Mouse (Mus musculus): ENCODE data around the gene Gm42674. TPM values are rescaled to one million over a fixed set of nuclear protein-coding genes. Genes with fewer than 3 reads are reported as not detected.

Gene Gm42674
- not detected in 2 replicates for polyA plus RNA-seq (2012; ENCODE audit: insufficient read depth, low replicate concordance)

DNA sequence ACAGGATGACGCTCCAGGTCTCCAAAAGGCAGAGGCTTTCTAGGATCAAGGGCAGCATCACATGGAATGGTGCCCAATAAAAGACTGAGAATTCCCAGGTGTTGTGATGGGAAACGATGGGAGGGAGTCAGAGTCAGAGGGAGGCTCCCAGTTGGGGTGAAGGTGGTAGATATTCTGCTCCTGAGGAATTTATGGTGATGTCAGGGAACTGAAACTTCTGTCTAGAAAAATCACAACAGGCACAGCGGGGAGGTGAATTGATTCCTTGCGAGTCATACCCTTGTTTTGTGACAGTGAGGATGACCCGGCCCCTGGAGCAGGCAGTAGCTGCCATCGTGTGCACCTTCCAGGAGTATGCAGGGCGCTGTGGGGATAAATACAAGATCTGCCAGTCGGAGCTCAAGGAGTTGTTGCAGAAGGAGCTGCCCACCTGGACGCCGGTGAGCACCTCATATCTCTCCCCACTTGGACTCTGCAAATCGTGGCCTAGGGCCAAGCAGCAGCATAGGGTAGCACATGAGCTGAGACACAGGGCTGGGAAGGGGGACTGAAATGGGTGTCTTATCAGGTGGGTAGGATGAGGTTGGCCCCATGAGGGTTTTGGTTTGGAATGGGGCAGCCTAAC is at the start of gene Gm42674:
Gm42674 (plus strand) TSS at position 419 of the 625 bp plus-strand sequence.
- Histone ChIP-seq H3K9me3 (no peaks in the 10 kb centered on the region), H3K27me3 (replicated peaks) (peaks cover 86% of the 10 kb centered on the region), H3K4me1 (peaks cover 49% of the 10 kb centered on the region), H3K4me3 (replicated peaks) (no peak within 1 kb of the TSS), H3K36me3 (replicated peaks; ENCODE audit: low read length) (no peaks in the 10 kb centered on the region)
- TF ChIP-seq GATA1 (IDR thresholded peaks at IDR 0.05; ENCODE audit: borderline replicate concordance, low read length): no peak
- no peak for TF ChIP-seq FLI1 (IDR thresholded peaks at IDR 0.05; ENCODE audit: low read length)

DNA sequence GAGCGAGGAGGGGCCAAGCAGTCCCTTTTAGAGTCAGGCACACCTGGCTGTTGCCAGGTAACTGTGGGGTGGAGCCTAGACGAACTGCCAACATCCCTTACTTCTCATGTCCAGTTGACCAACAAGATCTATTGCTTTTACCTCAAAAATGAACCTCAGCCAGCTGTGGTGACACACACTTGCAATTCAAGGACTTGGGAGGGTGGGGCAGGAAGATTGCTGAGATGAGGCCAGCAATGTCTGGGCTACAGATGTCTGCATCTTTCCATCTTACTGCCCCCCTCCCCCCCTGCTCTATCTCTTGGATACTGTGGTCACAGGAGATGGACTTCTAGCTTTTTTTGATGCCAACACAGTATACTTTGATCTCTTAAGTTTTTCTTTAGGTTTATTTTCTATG is 49.5 kb upstream of the Gm42674 start:
- Histone ChIP-seq H3K9me3 (no peaks in the 10 kb centered on the region), H3K4me1 (no peaks in the 10 kb centered on the region), H3K27me3 (replicated peaks) (peaks cover 11% of the 10 kb centered on the region), H3K4me3 (replicated peaks) (no peak overlapping the region), H3K36me3 (replicated peaks; ENCODE audit: low read length) (no peaks in the 10 kb centered on the region)
- TF ChIP-seq GATA1 (IDR thresholded peaks at IDR 0.05; ENCODE audit: borderline replicate concordance, low read length) (no peak), FLI1 (IDR thresholded peaks at IDR 0.05; ENCODE audit: low read length) (no peak)

DNA sequence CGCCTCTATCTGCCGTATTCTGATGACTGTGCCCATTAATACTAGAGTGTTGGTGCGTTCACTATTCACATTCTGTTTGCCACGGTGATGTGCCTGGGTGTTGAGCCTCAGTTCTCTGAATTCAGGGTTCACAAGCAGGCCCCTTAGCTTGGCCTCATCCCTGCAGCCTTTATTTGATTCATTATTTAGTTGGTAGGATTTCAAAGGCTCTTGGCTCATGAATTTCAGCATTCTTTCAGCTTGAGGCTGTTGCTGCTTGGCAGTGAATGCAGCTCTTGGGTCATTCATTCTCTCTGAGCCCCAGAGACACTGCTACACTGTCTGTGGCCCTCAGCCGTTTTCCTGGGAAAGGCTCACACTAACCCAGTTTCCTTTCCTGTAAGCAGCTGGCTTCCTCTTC is 45.8 kb upstream of the Gm42674 start:
- Histone ChIP-seq H3K4me1 (no peaks in the 10 kb centered on the region), H3K27me3 (replicated peaks) (peaks cover 14% of the 10 kb centered on the region)
- no peak for TF ChIP-seq FLI1 (IDR thresholded peaks at IDR 0.05; ENCODE audit: low read length)
- no peak for TF ChIP-seq GATA1 (IDR thresholded peaks at IDR 0.05; ENCODE audit: borderline replicate concordance, low read length)

DNA sequence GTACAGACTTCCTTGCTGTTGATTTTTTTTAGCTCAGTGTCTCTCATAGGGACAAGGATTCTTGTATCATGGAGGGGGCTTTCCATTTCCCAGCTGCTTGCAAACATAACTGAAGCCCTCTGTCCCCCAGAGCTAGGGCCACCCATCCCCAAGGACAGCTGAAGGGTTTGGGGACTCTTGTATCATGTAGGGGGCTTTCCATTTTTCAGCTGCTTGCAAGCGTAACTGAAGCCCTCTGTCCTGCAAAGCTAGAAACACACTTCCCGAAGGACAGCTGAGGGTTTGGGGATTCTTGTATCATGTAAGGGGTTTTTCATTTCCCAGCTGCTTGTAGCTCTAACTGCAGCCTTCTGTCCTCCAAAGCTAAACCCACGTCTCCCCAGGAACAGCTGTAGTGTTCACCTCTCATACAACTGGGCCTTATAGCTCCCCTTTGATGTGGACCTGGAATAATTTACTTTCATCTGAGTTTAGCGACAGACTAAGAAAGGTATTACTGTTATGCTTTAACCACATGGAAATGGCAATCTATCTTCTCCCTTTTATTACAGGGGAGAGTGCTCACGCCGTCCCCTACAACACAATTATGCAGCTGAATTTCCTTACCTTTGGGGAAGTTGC is 41.6 kb upstream of the Gm42674 start, which contains the start of gene S100a3:
S100a3 (plus strand) TSS at position 571 of the 621 bp plus-strand sequence.
- Histone ChIP-seq H3K4me3 (replicated peaks) (no peak within 1 kb of the TSS), H3K36me3 (replicated peaks; ENCODE audit: low read length) (no peaks in the 10 kb centered on the region), H3K9me3 (peaks cover 3% of the 10 kb centered on the region; the same call in 1 of the 2 replicates), H3K27me3 (replicated peaks) (peaks cover 16% of the 10 kb centered on the region), H3K4me1 (no peaks in the 10 kb centered on the region)
- TF ChIP-seq FLI1 (IDR thresholded peaks at IDR 0.05; ENCODE audit: low read length) (no peak), GATA1 (IDR thresholded peaks at IDR 0.05; ENCODE audit: borderline replicate concordance, low read length) (no peak)

More for the DNA sequence above, 45.8 kb upstream of the Gm42674 start:
- H3K9me3 ChIP-seq: peaks cover 3% of the 10 kb centered on the region; the same call in 1 of the 2 replicates
- no peaks in the 10 kb centered on the region for H3K36me3 ChIP-seq (replicated peaks; ENCODE audit: low read length)
- H3K4me3 ChIP-seq (replicated peaks): no peak overlapping the region

DNA sequence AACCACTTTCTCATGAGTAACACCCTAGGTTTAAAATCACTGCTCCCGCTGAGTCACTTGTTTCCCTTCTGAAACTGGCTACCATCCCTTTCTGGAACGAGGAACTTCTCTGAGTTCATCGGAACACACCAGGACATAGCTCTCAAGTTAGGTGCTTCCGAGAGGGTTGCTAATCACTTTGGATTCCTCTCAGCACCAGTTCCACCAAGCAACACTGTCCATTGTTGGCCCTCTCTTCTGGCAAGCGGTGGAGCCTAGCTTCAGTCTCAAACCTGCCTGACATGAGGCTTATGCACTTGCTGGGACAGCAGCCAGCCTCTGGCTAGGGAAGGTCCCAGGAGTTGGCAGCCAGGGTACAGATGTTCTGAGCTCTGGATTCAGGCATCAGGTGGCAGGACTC is 27.0 kb upstream of the Gm42674 start:
- no peak for TF ChIP-seq GATA1 (IDR thresholded peaks at IDR 0.05; ENCODE audit: borderline replicate concordance, low read length)
- TF ChIP-seq FLI1 (IDR thresholded peaks at IDR 0.05; ENCODE audit: low read length): no peak
- no peaks in the 10 kb centered on the region for H3K36me3 ChIP-seq (replicated peaks; ENCODE audit: low read length)
- H3K27me3 ChIP-seq (replicated peaks): peaks cover 18% of the 10 kb centered on the region
- H3K4me1 ChIP-seq: peaks cover 4% of the 10 kb centered on the region; the same call in 1 of the 2 replicates
- no peak overlapping the region for H3K4me3 ChIP-seq (replicated peaks)
- H3K9me3 ChIP-seq: peaks cover 7% of the 10 kb centered on the region

DNA sequence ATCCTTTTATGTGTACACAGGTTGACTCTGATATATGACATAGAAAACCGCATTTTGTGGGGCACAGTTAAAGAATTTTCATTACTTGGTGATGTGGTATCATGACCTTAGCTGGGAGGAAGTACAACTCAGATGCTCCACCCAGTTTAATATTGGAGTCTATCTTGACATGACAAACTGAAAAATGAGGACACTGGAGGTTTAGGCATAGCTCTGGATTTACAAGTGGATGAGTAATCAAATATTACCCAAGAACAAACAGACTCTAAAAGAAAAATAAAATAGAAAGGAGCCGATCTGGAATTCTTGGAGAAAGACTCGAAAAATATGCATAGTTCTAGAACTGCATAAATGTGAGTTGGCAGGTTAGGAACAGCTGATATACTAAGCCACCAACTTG is 26.4 kb upstream of the Gm42674 start:
- Histone ChIP-seq H3K36me3 (replicated peaks; ENCODE audit: low read length) (no peaks in the 10 kb centered on the region), H3K27me3 (replicated peaks) (peaks cover 18% of the 10 kb centered on the region), H3K9me3 (peaks cover 7% of the 10 kb centered on the region), H3K4me1 (peaks cover 4% of the 10 kb centered on the region; the same call in 1 of the 2 replicates), H3K4me3 (replicated peaks) (no peak overlapping the region)
- no peak for TF ChIP-seq FLI1 (IDR thresholded peaks at IDR 0.05; ENCODE audit: low read length)
- no peak for TF ChIP-seq GATA1 (IDR thresholded peaks at IDR 0.05; ENCODE audit: borderline replicate concordance, low read length)

DNA sequence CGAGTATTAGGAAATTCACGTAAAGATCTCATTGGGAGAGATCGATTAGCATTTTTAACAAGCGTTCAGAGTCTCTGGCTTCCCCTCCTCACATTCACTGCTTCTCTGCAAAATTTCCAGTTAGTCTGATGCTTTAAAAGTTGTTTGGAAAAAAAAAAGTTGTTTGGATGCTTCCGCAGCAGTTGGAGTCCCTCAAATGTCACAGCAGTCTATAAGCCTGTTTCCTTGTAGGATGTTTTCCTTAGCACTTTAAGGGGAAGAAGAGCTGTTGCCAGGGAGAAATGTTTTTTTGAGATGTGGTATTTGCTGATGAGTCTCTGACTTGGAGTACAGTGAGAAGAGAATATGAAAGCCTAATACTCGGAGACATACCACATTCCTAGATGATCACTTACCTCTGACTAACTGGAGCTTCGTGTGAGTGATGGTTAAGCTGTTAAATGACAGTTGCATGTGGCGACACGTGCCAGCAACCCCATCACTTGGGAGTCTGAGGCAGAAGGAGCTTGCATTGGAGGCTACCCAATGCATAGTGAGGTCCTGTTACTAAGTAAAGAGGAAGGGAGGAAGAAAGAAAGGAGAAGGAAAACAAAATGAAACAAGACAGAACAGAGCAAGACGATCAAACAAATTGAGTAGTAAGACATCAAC is 25.2 kb upstream of the Gm42674 start:
- H3K36me3 ChIP-seq (replicated peaks; ENCODE audit: low read length): no peaks in the 10 kb centered on the region
- peaks cover 18% of the 10 kb centered on the region for H3K27me3 ChIP-seq (replicated peaks)
- TF ChIP-seq FLI1 (IDR thresholded peaks at IDR 0.05; ENCODE audit: low read length) (no peak), GATA1 (IDR thresholded peaks at IDR 0.05; ENCODE audit: borderline replicate concordance, low read length) (no peak)
- peaks cover 4% of the 10 kb centered on the region; the same call in 1 of the 2 replicates for H3K4me1 ChIP-seq
- H3K9me3 ChIP-seq: peaks cover 7% of the 10 kb centered on the region
- H3K4me3 ChIP-seq (replicated peaks): no peak overlapping the region

DNA sequence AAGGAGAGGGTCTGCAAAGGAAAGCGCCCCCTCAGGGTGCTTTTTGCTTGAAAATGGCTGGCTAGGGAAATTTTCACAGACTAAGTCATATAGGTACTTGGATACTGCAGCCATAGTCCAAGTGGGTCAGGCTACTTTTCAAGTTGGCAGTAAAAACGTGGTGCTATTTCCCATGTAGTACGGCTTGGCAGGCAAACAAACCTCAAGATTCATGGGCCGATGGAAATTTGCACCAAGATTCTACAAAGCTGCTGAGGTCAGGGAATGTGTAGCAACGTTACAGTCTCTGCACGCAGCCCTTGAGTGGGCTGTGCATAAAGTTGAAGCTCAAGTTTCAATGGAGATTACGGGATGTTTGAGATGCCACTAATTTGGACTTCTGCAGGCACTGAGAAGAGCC is 22.3 kb upstream of the Gm42674 start:
- no peak overlapping the region for H3K4me3 ChIP-seq (replicated peaks)
- TF ChIP-seq GATA1 (IDR thresholded peaks at IDR 0.05; ENCODE audit: borderline replicate concordance, low read length): no peak
- TF ChIP-seq FLI1 (IDR thresholded peaks at IDR 0.05; ENCODE audit: low read length): no peak
- 0 out of 2 replicates have a peak, but pooled peaks cover 8% of the 10 kb centered on the region for H3K9me3 ChIP-seq
- H3K4me1 ChIP-seq: no peaks in the 10 kb centered on the region
- no peaks in the 10 kb centered on the region for H3K36me3 ChIP-seq (replicated peaks; ENCODE audit: low read length)
- peaks cover 25% of the 10 kb centered on the region for H3K27me3 ChIP-seq (replicated peaks)

DNA sequence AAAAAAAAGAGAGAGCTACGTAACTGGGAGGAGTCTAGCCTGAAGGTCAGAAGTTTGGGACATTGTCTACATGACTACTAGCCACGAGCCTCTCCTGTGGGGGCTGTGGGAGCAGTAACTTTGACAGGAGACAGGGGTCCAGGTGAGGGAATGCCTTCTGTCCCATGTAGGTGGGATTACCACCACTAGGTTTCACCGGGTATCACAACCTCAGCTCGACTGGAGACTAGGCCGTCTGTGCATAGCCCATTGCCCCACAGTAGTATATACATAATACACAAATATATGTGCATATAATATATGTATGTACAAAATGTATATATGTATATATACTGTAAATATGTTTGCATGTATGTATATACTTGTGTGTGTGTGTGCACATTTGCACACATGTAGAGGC is 20.6 kb upstream of the Gm42674 start:
- H3K9me3 ChIP-seq: 0 out of 2 replicates have a peak, but pooled peaks cover 8% of the 10 kb centered on the region
- no peaks in the 10 kb centered on the region for H3K36me3 ChIP-seq (replicated peaks; ENCODE audit: low read length)
- peaks cover 7% of the 10 kb centered on the region; the same call in 1 of the 2 replicates for H3K4me1 ChIP-seq
- TF ChIP-seq GATA1 (IDR thresholded peaks at IDR 0.05; ENCODE audit: borderline replicate concordance, low read length): no peak
- no peak for TF ChIP-seq FLI1 (IDR thresholded peaks at IDR 0.05; ENCODE audit: low read length)
- peaks cover 26% of the 10 kb centered on the region for H3K27me3 ChIP-seq (replicated peaks)
- no peak overlapping the region for H3K4me3 ChIP-seq (replicated peaks)

Data from megakaryocyte, embryonic 14.5 days (primary cell).